Mouse (Mus musculus): ENCODE data around the gene Nav2.

Gene Nav2

GRCm38 (mm10) chr7:48888751-48889150, 19.8 kb upstream of the Nav2 start:
- no peak for DNase-seq (ENCODE audit: low read depth)

- DNase-seq (ENCODE audit: low read depth): no peak
Measured at GRCm38 (mm10) chr7:48891029-48891428, 17.5 kb upstream of the Nav2 start.

GRCm38 (mm10) chr7:48893093-48893492, 15.4 kb upstream of the Nav2 start:
- no peak for DNase-seq (ENCODE audit: low read depth)

GRCm38 (mm10) chr7:48894152-48894551, 14.4 kb upstream of the Nav2 start:
- no peak for DNase-seq (ENCODE audit: low read depth)

- DNase-seq (ENCODE audit: low read depth): no peak
Measured at GRCm38 (mm10) chr7:48894763-48895162, 13.8 kb upstream of the Nav2 start.

GRCm38 (mm10) chr7:48895475-48895874, 13.0 kb upstream of the Nav2 start:
- no peak for DNase-seq (ENCODE audit: low read depth)

GRCm38 (mm10) chr7:48896051-48896450, 12.5 kb upstream of the Nav2 start:
- no peak for DNase-seq (ENCODE audit: low read depth)

GRCm38 (mm10) chr7:48897539-48898163, 10.9 kb upstream of the Nav2 start:
- DNase-seq (ENCODE audit: low read depth): no peak

- no peak for DNase-seq (ENCODE audit: low read depth)
Measured at GRCm38 (mm10) chr7:48898416-48898815, 10.1 kb upstream of the Nav2 start.

GRCm38 (mm10) chr7:48900408-48901167, 7.9 kb upstream of the Nav2 start:
- DNase-seq (ENCODE audit: low read depth): no peak

- no peak for DNase-seq (ENCODE audit: low read depth)
Measured at GRCm38 (mm10) chr7:48902454-48902853, 6.1 kb upstream of the Nav2 start.

GRCm38 (mm10) chr7:48909342-48909671, 791 bp downstream of the Nav2 start:
- DNase-seq (ENCODE audit: low read depth): no peak

- no peak for DNase-seq (ENCODE audit: low read depth)
Measured at GRCm38 (mm10) chr7:48910282-48910681, 1.8 kb downstream of the Nav2 start.

- DNase-seq (ENCODE audit: low read depth): no peak
Measured at GRCm38 (mm10) chr7:48911146-48911545, 2.6 kb downstream of the Nav2 start.

GRCm38 (mm10) chr7:48914630-48915506, 6.4 kb downstream of the Nav2 start:
- no peak for DNase-seq (ENCODE audit: low read depth)

- no peak for DNase-seq (ENCODE audit: low read depth)
Measured at GRCm38 (mm10) chr7:48917463-48917862, 8.9 kb downstream of the Nav2 start.

- no peak for DNase-seq (ENCODE audit: low read depth)
Measured at GRCm38 (mm10) chr7:48917988-48918387, 9.5 kb downstream of the Nav2 start.

- DNase-seq (ENCODE audit: low read depth): no peak
Measured at GRCm38 (mm10) chr7:48918389-48918788, 9.9 kb downstream of the Nav2 start.

- DNase-seq (ENCODE audit: low read depth): no peak
Measured at GRCm38 (mm10) chr7:48923620-48924019, 15.1 kb downstream of the Nav2 start.

- no peak for DNase-seq (ENCODE audit: low read depth)
Measured at GRCm38 (mm10) chr7:48925214-48925613, 16.7 kb downstream of the Nav2 start.

GRCm38 (mm10) chr7:48928364-48928763, 19.8 kb downstream of the Nav2 start:
- no peak for DNase-seq (ENCODE audit: low read depth)

GRCm38 (mm10) chr7:48930399-48930798, 21.9 kb downstream of the Nav2 start:
- no peak for DNase-seq (ENCODE audit: low read depth)

- no peak for DNase-seq (ENCODE audit: low read depth)
Measured at GRCm38 (mm10) chr7:48932138-48932537, 23.6 kb downstream of the Nav2 start.

Data from fibroblast of lung, adult 2 months (primary cell).